Mouse (Mus musculus): Measurements from ENCODE around the gene Smarcb1. TPM values are rescaled to one million over a fixed set of nuclear protein-coding genes. Genes with fewer than 3 reads are reported as not detected.

Gene Smarcb1
- 10 to 100 TPM; 54.2 to 56.5 TPM for total RNA-seq (2021)

DNA sequence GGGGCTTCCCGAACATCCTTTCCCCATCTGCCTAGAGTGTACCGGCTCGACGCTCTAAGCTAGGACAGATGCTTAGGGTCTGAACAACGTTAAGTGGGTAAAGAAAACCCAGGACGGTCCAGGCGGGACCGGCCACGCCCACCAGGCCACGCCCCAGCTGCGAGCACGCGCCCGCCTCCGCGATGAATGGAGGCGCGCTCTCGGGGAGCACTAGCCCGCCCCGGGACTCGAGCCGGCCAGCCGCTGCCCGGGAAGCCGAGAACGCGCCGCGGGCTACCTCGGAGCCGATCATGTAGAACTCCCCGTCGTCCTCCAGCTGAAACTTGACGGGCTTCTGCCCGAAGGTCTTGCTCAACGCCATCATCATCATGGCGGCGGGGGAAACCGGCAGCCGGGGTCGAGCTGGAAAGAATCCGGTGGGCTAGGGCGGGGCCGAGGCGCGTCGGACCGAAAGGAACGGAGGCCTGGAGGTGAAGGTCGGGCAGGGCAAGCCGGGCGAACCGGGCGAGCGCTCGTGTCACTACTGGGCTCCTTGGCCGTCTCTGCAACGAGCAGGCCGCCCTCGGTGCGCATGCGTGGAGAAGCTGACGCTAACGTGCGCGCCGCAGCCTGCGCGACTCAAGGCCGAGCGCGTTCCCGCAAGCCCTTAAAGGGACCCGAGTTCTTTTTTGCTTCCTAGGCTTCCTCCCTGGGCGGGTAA is at the start of gene Smarcb1:
Smarcb1 (minus strand) TSS at position 592 of the 700 bp plus-strand sequence.
- peak; percentile 96 for DNase-seq

DNA sequence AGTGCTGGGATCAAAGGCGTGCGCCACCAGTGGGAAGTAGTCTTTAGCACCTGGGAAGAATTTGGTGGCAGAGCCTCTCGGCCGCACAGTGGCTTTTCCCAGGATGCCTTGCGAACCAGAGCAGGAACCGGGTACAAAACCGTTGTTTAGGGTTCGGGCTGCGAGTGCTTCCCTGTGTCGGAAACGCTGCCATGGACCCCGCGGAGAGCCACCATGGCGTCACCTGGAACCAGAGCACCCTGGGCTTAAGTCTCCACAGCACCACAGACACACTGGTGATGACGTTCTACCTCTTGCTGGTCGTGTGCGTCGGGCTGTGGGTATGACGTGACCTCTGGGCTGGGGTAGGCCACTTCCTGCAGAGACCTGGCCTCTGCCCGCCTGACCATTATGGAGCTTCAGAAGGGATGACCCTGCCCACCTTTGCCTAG is 33.0 kb upstream of the Smarcb1 start, which contains the start of gene Gm5134:
Gm5134 (plus strand) TSS at position 134 of the 431 bp plus-strand sequence.
- no peak for DNase-seq

DNA sequence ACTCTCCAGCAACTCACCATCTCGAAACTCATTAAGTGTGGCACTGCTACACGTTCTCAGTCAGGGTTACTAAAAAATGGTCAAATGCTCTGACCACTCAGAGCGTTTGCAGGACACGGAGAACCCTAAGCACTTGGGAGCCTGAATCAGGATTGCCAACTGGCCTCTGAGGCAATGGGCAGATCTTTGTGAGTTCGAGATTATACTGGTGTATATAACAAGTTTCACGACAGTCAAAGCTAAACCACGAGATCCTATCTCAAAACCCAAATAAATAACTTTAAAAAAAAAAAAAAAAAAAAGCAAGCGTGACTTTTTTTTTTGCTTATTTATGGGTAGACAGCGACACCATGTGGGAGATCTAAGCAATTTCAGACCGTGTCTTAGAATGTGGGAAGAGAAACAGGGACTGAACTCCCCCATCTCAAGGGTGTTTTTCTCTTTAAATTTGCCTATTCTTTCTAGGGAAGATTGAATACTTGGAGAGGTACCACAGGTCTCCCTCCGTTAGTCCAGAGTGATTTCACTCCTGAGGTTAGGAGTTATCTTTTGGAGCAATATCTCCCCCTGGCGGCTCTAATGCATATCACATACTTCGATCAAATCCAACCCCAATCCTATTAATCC is 30.1 kb upstream of the Smarcb1 start:
- DNase-seq, result peak; percentile 57

DNA sequence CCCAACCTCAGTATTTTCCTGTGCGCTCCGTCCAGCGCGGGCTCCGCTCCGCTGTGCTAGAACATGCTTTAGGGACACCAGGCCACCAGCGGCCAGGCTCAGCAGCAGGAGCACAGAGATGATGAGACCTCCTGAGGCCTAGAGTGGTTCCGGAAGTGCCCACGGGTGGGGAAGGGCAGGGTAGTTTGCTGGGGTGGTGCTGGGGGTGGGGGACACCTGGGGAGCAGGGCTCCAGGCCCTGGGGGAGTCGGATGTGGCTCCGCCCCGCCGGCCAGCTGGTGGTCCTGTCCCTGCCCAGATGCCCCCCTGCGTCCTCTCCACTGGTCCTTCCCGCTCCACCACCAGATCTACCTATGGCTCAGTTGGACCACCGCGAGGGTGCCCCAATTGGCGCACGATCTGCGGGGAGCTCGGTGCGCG is 29.4 kb upstream of the Smarcb1 start:
- no peak for DNase-seq

DNA sequence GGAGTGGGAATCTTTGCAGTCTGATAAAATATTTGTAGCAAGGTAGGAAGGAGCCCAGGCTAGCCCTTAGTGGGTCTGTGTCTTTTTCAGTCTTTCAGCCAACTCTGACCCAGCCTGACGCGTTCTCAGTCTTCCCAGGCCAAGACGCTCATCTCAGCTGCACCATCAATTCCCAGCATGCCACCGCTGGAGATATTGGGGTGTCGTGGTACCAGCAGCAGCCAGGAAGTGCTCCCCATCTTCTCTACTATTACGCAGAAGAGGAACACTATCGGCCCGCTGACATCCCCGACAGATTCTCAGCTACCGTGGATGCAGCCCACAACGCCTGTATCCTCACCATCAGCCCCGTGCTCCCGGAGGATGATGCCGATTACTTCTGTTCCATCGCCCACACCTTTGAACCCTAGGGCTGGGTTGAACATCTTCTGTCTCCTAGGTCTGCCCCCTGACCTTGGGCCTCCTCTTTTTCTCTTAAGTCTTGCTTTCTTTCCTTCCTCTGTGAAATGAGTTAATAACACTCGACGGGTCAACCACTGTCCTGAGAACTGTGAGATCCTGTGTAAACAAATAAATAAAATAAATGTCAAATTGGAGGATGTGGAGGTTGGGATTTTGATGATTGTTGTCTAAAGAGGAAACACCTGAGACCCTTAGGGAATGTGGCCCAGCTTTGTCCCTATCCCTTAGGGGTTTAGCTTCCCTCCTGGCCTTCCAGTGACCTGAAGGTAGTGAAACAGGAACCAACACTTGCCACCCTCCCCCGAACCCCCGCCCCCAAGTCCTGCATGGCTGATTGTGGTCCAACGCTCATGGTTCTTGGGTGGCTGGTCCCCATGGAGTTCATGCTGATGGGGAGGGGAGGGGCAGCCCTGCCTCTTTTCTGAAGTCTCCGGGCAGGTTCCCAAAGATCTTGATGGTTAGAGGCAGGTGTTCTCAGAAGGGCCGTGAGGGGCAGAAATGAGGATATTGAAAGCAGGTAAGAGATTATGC is 27.9 kb upstream of the Smarcb1 start:
- DNase-seq, result no peak

DNA sequence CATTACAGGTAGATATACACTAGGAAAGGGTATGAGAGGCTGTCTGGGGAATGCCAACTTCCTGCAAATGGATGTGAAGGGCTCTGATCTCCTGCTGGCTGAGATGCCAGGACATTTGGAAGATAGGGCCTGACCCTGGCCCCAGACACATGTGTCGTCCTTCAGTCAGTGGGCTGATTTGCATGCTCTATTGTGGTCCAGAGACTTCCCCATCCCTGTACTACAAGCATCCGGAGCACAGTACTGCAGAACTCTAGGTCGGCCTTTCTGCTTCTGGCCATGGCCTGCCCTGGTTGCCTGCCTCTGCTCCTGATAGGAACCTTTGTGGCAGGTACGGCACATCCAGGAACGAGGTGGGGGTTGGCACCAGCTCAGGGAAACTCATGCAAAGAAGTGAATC is 26.7 kb upstream of the Smarcb1 start:
- DNase-seq, result no peak

DNA sequence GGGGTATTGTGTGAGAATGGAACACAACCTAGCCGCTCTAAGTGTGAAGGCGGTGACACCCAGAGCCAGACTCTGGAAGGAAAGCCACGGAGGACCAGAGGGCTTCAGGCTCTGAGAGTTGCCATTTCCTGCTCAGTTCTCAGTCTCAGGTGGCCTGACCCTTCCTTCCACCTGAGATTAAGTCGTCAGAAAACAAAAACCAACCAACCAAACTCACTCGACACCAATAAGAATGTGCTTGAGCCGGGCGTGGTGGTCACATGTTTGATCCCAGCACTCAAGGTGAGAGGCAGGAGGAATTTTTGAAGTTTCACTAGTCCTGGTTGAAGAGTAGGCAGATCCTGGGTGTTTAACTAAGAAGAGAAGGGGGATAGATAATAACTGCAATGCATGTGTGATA is 24.5 kb upstream of the Smarcb1 start:
- no peak for DNase-seq

DNA sequence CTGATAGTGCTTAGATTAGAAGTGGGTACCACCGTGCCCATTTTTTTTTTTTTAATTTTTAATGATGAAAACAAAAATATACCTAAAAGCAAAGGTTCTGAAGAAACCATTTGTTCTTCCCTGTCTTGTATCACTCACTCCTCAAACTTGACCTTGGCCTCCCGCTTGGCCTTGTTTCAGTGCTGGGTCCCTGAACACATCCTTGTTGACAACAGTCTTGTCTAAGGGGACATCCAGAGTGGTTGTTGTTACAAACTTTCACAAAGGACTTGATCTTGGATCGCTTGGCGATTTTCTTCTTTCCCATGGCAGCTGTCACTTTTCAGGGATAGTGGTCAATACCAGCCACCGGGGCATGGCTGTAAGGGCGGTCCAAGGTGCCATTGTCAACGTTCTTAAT is 23.8 kb upstream of the Smarcb1 start:
- no peak for DNase-seq

DNA sequence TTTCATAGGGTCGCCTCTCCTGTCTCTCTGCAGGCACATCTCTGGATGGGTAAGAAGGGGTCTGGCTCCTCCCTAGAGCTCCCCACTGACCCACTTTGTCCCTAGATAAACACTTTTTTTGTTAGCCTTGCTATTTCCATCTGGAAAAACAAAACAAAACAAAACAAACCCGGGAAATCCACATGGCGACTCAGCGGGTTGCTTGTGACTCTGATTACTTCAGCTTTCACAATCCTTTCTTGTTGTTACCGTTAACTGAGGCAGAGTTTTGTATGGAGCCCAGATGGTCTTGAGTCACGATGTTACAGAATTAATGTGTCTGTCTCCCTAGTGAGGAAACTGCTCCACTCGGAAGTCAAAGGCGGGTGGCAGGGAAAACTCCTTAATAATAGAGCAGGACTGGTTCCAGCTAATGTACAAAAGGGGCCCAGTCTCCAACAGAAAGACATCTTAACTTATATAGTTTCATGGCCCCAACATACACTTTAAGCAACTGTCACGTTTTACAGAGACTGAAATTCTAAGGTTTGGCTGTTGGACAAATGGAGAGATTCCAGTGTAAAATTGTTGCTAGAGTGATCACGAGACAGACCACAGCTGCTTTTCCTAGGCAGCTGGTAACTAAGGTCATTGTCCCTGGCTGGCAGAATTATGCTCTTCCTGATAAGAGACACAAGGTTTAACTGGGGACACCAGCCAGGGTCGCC is 22.8 kb upstream of the Smarcb1 start:
- DNase-seq, result no peak

DNA sequence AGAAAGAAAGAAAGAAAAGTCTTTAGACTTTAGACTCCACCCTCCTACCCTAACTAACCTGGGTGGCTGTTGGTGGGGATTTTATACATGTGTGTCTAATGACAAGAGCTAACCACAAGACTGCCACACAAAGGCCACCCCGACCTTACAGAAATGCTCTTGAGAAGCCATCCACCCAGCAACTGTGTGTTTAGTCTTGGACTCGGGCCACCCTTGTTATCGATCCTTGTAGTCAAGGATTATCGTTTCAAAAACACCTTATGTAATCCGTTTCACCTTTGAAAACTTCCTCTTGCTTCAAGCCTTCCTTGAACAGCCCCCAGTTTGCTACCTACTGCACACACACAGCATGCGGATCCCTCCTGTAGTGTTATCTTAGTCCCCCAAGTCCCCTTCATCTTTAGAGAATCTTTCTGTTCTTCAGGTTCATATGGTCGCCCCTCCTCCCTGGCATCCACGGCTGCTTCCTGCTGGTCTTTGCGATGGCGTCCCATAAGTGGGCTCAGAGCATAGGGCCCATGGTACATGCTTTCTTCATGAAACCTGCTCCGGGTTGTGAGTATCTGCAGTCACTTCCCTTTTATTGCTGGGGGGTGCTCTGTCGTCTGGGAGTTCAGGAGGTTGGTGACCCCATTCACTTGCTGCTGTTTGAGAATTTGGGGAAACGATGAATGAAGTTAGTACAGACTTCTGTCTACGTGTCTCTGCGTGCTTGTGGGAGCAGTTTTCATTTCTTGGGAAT is 21.5 kb upstream of the Smarcb1 start, which contains the start of gene Vpreb3:
Vpreb3 (plus strand) TSS at position 322 of the 742 bp plus-strand sequence.
- no peak for DNase-seq

DNA sequence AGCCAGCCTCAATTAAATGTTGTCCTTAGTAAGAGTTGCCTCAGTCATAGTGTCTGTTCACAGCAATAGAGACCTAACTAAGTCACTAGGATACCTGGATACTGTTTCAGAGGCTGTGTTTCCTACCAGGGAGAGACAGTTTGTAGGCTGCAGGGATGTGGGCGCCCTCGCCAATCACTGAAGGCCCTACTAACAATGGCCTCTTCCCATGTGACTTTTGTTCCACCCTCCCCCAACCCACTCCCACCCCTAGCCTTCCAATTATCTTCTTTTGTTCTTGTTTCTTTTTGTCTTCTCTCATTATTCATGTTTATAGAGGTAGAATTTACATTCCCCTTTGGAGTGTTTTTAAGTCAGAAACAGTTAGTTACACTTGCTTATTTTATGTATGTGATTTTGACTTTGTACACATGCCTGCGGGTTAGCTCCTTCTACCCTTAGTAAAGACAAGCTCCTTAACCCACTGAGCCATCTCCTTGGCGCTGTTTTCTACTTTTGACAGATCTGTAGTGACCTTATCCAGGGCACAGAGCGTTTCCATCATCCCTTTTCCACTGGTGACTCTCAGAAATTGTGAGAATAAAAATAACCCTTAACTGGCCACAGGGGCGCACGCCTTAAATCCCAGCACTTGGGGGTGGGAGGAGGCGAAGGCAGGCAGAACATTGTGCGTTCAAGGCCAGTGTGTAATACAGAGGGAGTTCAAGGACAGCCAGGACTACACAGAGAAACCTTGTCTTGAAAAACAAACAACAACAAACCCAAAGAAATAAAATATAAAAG is 19.8 kb upstream of the Smarcb1 start:
- DNase-seq, result no peak

DNA sequence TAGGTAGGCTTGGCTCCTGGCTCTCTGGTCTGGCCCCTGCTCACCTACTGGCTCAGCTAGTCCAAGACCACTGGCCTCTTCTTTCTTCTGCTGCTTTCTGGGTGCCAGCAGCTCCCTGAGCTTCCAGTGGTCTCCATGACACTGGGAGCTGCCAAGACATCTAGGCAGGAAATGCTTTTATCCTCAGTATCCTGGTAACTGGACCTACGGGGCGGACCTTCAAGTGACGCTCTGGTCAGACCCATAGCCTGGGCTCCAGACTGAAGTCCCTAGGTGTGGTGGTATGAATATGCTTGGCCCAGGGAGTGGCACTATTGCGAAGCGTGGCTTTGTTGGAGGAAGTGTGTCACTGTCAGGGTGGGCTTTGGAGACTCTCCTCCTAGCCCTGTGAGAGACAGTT is 19.1 kb upstream of the Smarcb1 start, which contains the start of gene Gm867:
Gm867 (minus strand) TSS at position 153 of the 400 bp plus-strand sequence.
- no peak for DNase-seq

DNA sequence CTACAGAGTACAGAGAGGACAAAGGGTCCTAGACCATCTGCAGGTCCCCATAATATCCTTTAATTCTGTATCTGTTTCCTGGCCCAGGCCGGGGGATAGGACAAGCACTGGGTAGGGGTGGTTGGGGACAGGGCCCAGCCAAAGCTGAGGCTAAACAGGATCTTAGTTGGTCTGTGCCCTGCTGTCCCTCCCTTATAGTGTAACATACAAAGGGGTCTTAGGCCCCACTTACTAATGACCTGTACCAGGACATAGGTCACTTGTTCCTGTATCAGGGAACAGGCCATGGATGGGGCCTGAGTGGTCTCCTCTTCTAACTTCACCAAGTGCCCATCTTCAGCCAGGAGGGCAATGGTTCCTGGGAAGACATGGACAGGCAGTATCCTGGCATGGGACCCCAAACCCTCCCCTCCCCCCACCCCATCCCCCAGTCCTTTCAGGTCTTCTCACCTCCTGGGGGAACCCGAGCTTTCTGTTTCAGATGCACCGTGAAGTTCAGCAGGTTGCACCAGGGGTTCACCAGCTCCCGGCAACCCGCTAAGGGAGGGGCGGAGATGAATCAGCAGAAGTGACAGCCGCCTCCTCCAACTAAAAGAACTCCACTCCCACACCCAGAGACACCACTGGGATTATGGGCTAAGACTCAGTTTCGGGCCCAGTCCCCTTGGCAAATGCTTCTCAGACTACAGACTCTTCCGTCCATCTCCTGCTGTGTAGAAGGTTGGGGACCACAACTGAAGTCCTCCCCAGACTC is 18.2 kb upstream of the Smarcb1 start:
- no peak for DNase-seq

DNA sequence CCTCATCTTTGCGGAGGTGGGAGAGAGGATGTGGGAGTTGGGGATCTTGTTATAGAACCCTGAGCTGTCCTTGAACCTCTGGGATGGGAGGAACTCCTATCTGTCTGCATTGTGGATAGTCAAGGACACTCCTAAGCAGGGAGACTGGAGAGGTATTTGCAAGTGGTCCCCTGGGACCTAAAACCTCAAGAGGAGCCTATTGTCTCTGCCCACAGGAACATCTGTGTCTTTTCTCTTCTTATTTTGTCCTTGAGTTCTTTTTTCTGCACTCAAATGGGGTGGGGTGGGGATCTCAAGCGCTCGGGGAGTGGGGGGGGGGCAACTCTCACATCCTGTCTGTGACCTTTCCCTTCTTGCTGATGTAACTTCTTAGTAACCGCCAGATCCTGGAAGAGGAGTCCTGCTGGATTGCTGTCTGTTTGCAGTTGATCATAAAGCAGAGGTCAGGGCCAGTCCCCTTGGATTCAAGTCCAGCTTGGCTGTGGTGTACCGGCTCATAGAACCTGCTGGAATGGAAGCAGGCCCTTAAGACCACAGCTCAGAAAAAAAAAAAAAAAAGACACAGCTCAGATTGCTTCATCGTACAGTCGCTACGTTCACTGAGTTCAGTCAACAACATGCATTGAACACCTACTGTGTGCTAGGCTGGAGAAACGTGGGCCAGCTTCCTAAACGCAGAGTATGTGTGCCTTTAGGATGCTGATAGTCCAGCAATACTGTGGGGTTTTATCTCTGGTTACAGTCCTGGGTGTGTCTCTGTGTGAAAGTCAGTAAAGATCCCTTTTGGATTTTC is 16.6 kb upstream of the Smarcb1 start:
- no peak for DNase-seq

DNA sequence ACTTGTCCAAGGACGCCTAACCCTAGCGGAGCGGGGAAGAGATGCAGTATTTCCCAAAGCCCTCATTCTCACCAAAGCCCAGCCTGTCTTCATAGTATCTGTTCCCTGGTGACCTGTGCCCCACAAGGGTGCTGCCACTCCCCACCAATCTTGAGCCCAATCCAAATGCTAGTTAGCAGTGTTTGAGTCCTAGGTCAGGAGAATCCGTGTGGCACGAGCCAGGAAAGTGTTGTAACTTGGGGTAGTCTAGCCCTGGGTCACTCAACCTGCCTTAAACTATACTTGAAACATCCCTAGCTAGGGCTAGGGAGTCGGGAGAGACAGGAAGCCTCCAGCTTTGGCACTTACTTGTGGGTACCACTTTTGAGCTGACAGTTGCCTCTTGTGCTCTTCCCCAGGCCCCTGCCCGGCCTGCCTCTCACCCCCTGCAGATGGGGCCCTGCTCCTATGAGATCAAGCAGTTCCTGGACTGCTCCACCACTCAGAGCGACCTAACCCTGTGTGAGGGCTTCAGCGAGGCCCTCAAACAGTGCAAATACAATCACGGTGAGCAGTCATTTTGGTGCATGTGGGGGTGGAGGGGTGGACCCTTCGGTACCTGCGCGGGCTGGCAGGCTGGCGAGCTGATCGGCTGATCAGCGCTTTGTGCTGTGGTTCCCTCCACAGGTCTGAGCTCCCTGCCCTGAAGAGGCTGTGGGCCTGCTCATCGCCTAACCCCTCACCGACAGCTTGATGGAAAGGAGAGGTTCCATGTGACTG is 15.7 kb upstream of the Smarcb1 start:
- DNase-seq, result no peak

DNA sequence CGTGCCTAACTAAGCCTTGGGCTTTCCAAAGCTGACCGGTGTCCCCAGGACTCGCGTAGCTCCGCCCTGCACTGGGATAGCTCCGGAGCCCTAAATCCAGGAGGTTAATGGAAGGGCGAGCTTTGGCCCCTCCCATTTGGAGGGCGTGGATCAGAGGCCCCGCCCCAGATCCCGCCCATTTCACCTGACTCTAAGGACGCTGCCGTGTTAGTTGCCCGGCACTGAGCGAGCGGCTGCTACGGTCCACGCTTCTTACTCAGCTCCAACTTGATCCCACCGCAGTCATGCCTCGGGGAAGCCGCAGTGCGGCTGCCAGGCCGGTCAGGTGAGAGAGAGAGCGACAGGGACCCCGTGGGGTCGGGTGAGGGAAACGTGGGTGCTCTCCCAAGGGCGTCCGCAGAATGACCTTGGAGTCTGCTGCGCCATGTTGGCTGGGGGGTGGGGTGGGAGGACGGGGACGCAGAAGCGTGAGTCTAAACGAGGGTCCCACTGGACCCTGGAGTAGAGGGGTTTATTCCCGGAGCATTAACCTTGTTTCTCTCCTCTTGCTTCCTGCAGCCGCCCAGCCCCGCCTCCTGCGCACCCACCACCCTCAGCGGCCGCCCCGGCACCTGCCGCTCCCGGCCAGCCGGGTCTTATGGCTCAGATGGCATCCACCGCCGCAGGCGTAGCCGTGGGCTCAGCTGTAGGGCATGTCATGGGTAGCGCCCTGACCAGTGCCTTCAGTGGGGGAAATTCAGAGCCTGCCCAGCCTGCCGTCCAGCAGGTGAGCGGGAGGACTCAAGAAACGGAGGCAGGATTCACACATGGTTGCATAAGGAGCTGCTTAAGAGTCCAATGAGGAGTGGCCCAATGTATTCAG is 14.5 kb upstream of the Smarcb1 start, which contains the start of gene Mmp11:
Mmp11 (minus strand) TSS at position 817 of the 862 bp plus-strand sequence.
- DNase-seq, result peak; percentile 78

DNA sequence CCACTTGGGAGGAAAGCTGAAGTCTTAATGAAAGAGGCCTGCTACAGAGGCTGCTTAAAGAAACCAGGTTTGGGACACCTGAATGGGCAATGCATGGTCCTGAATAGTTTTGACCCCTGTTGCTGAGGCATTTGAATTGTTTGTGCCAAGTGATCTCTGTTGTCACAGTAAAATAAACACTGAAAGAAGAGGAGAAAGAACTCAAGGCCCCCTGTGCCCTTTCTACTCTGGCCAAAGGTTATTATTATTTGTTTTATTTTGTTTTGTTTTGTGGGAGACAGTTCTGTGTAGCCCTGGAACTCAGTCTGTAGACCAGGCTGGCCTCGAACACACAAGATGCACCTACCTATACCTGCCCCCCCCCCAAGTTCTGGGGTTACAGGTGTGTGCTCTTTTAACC is 13.6 kb upstream of the Smarcb1 start:
- DNase-seq, result no peak
